Mouse (Mus musculus) adrenal gland, postnatal 36 days (tissue): Measurements from ENCODE around the gene Garem2. TPM values are rescaled to one million over a fixed set of nuclear protein-coding genes. Genes with fewer than 3 reads are reported as not detected.

Experiments
- DNase-seq, 2 experiments: peaks; one replicate each; pipeline ENCODE4 v3.0.0; 2021; ENCODE audit warnings: mixed read lengths in 1 of 2
- total RNA-seq, 2 experiments: library from RNA; stranded (reverse); gene quantifications; 2 replicates each; pipeline ENCODE4 v1.2.3; 2021

The Garem2 gene
- total RNA-seq, 2 experiments from 2014 or later, result not detected

GRCm38 (mm10) chr5:30111771-30112170 lies 6.8 kb downstream of the Garem2 start:
- no peak for DNase-seq

- no peak for DNase-seq
Observed at GRCm38 (mm10) chr5:30112533-30113068, 7.6 kb downstream of the Garem2 start.

- DNase-seq, result peak; percentile 61 to 73
Observed at GRCm38 (mm10) chr5:30113881-30114760, 9.2 kb downstream of the Garem2 start.

GRCm38 (mm10) chr5:30114761-30115140 lies 9.8 kb downstream of the Garem2 start:
- DNase-seq, result no peak

GRCm38 (mm10) chr5:30115718-30116117 lies 10.8 kb downstream of the Garem2 start:
- DNase-seq, result no peak

- no peak for DNase-seq
Observed at GRCm38 (mm10) chr5:30118018-30118417, 13.1 kb downstream of the Garem2 start.

- DNase-seq, result no peak
Observed at GRCm38 (mm10) chr5:30119163-30119562, 14.2 kb downstream of the Garem2 start.

- no peak for DNase-seq
Observed at GRCm38 (mm10) chr5:30120106-30120505, 15.1 kb downstream of the Garem2 start.

- no peak for DNase-seq
Observed at GRCm38 (mm10) chr5:30122481-30122880, 17.5 kb downstream of the Garem2 start.

GRCm38 (mm10) chr5:30125587-30125986 lies 20.6 kb downstream of the Garem2 start:
- DNase-seq, result peak; percentile 38 to 42

- peak; percentile 61 to 66 for DNase-seq
Observed at GRCm38 (mm10) chr5:30126756-30127155, 21.8 kb downstream of the Garem2 start.

- no peak for DNase-seq
Observed at GRCm38 (mm10) chr5:30127921-30128597, 23.1 kb downstream of the Garem2 start.

GRCm38 (mm10) chr5:30128680-30129079 lies 23.7 kb downstream of the Garem2 start:
- no peak for DNase-seq

- DNase-seq, result no peak
Observed at GRCm38 (mm10) chr5:30131246-30131645, 26.3 kb downstream of the Garem2 start.

- peak in 1 of 2 experiments; percentile 27 for DNase-seq
Observed at GRCm38 (mm10) chr5:30132173-30132572, 27.2 kb downstream of the Garem2 start.

- DNase-seq, result no peak
Observed at GRCm38 (mm10) chr5:30135711-30136231, 30.8 kb downstream of the Garem2 start.

GRCm38 (mm10) chr5:30137271-30137670 lies 32.3 kb downstream of the Garem2 start:
- DNase-seq, result no peak

- DNase-seq, result no peak
Observed at GRCm38 (mm10) chr5:30138193-30138592, 33.2 kb downstream of the Garem2 start.

- DNase-seq, result no peak
Observed at GRCm38 (mm10) chr5:30146526-30146925, 41.6 kb downstream of the Garem2 start.

- DNase-seq, result no peak
Observed at GRCm38 (mm10) chr5:30148133-30148920, 43.4 kb downstream of the Garem2 start.

- peak in 1 of 2 experiments; percentile 39 for DNase-seq
Observed at GRCm38 (mm10) chr5:30152007-30152406, 47.0 kb downstream of the Garem2 start.

GRCm38 (mm10) chr5:30152413-30152812 lies 47.5 kb downstream of the Garem2 start:
- DNase-seq, result no peak
